Mouse (Mus musculus): ENCODE data around the gene Acbd4. TPM values are rescaled to one million over a fixed set of nuclear protein-coding genes. Genes with fewer than 3 reads are reported as not detected.

Acbd4 gene
- polyA plus RNA-seq, 1 experiment, result 78.7 TPM

GRCm38 (mm10) chr11:103076581-103076980 lies 24.9 kb upstream of the Acbd4 start:
- Histone ChIP-seq H3K9me3 (ENCODE audit: control insufficient read depth, low read length) (no peaks in the 10 kb centered on the region), H3K27me3 (ENCODE audit: control insufficient read depth) (peaks cover 21% of the 10 kb centered on the region), H3K4me3 (replicated peaks) (no peak overlapping the region), H3K4me1 (ENCODE audit: control insufficient read depth) (peaks cover 6% of the 10 kb centered on the region), H3K36me3 (ENCODE audit: control insufficient read depth) (no peaks in the 10 kb centered on the region)
- TF ChIP-seq TAL1 (IDR thresholded peaks at IDR 0.05; ENCODE audit: low read length), result no peak
- TF ChIP-seq GATA1 (IDR thresholded peaks at IDR 0.05; ENCODE audit: low read length), result no peak

- peaks cover 25% of the 10 kb centered on the region for H3K27me3 ChIP-seq (ENCODE audit: control insufficient read depth)
- peaks cover 6% of the 10 kb centered on the region for H3K4me1 ChIP-seq (ENCODE audit: control insufficient read depth)
- TF ChIP-seq TAL1 (IDR thresholded peaks at IDR 0.05; ENCODE audit: low read length) (no peak), GATA1 (IDR thresholded peaks at IDR 0.05; ENCODE audit: low read length) (no peak)
- H3K4me3 ChIP-seq (replicated peaks), result no peak overlapping the region
- H3K36me3 ChIP-seq (ENCODE audit: control insufficient read depth), result no peaks in the 10 kb centered on the region
- H3K9me3 ChIP-seq (ENCODE audit: control insufficient read depth, low read length), result no peaks in the 10 kb centered on the region
These were observed 23.4 kb upstream of the Acbd4 start for GRCm38 (mm10) chr11:103078131-103078530.

GRCm38 (mm10) chr11:103080323-103081091 lies 21.0 kb upstream of the Acbd4 start:
- H3K36me3 ChIP-seq (ENCODE audit: control insufficient read depth), result no peaks in the 10 kb centered on the region
- peaks cover 6% of the 10 kb centered on the region for H3K4me1 ChIP-seq (ENCODE audit: control insufficient read depth)
- TF ChIP-seq TAL1 (IDR thresholded peaks at IDR 0.05; ENCODE audit: low read length) (no peak), GATA1 (IDR thresholded peaks at IDR 0.05; ENCODE audit: low read length) (no peak)
- H3K9me3 ChIP-seq (ENCODE audit: control insufficient read depth, low read length), result no peaks in the 10 kb centered on the region
- H3K4me3 ChIP-seq (replicated peaks), result no peak overlapping the region
- peaks cover 25% of the 10 kb centered on the region for H3K27me3 ChIP-seq (ENCODE audit: control insufficient read depth)

- Histone ChIP-seq H3K9me3 (ENCODE audit: control insufficient read depth, low read length) (no peaks in the 10 kb centered on the region), H3K36me3 (ENCODE audit: control insufficient read depth) (no peaks in the 10 kb centered on the region), H3K27me3 (ENCODE audit: control insufficient read depth) (peaks cover 25% of the 10 kb centered on the region), H3K4me1 (ENCODE audit: control insufficient read depth) (peaks cover 6% of the 10 kb centered on the region), H3K4me3 (replicated peaks) (no peak overlapping the region)
- TF ChIP-seq GATA1 (IDR thresholded peaks at IDR 0.05; ENCODE audit: low read length) (no peak), TAL1 (IDR thresholded peaks at IDR 0.05; ENCODE audit: low read length) (no peak)
These were observed 19.9 kb upstream of the Acbd4 start for GRCm38 (mm10) chr11:103081631-103082030.

- Histone ChIP-seq H3K27me3 (ENCODE audit: control insufficient read depth) (peaks cover 22% of the 10 kb centered on the region), H3K9me3 (ENCODE audit: control insufficient read depth, low read length) (no peaks in the 10 kb centered on the region), H3K4me3 (replicated peaks) (no peak overlapping the region), H3K36me3 (ENCODE audit: control insufficient read depth) (no peaks in the 10 kb centered on the region), H3K4me1 (ENCODE audit: control insufficient read depth) (no peaks in the 10 kb centered on the region)
- TF ChIP-seq GATA1 (IDR thresholded peaks at IDR 0.05; ENCODE audit: low read length) (no peak), TAL1 (IDR thresholded peaks at IDR 0.05; ENCODE audit: low read length) (no peak)
These were observed 8.2 kb upstream of the Acbd4 start for GRCm38 (mm10) chr11:103093306-103093705.

- TF ChIP-seq TAL1 (IDR thresholded peaks at IDR 0.05; ENCODE audit: low read length), result no peak
- no peak for TF ChIP-seq GATA1 (IDR thresholded peaks at IDR 0.05; ENCODE audit: low read length)
These were observed 7.3 kb upstream of the Acbd4 start for GRCm38 (mm10) chr11:103093862-103094833.

GRCm38 (mm10) chr11:103095107-103095670 lies 6.3 kb upstream of the Acbd4 start:
- H3K27me3 ChIP-seq (ENCODE audit: control insufficient read depth), result peaks cover 41% of the 10 kb centered on the region
- no peaks in the 10 kb centered on the region for H3K36me3 ChIP-seq (ENCODE audit: control insufficient read depth)
- H3K4me3 ChIP-seq (replicated peaks), result no peak overlapping the region
- H3K9me3 ChIP-seq (ENCODE audit: control insufficient read depth, low read length), result no peaks in the 10 kb centered on the region
- TF ChIP-seq GATA1 (IDR thresholded peaks at IDR 0.05; ENCODE audit: low read length) (no peak), TAL1 (IDR thresholded peaks at IDR 0.05; ENCODE audit: low read length) (no peak)
- H3K4me1 ChIP-seq (ENCODE audit: control insufficient read depth), result no peaks in the 10 kb centered on the region

More at GRCm38 (mm10) chr11:103093862-103094833, 7.3 kb upstream of the Acbd4 start:
- H3K9me3 ChIP-seq (ENCODE audit: control insufficient read depth, low read length), result no peaks in the 10 kb centered on the region
- no peaks in the 10 kb centered on the region for H3K4me1 ChIP-seq (ENCODE audit: control insufficient read depth)
- H3K36me3 ChIP-seq (ENCODE audit: control insufficient read depth), result no peaks in the 10 kb centered on the region
- peaks cover 30% of the 10 kb centered on the region for H3K27me3 ChIP-seq (ENCODE audit: control insufficient read depth)
- H3K4me3 ChIP-seq (replicated peaks), result no peak overlapping the region

- Histone ChIP-seq H3K36me3 (ENCODE audit: control insufficient read depth) (no peaks in the 10 kb centered on the region), H3K27me3 (ENCODE audit: control insufficient read depth) (peaks cover 47% of the 10 kb centered on the region), H3K4me3 (replicated peaks) (no peak overlapping the region), H3K4me1 (ENCODE audit: control insufficient read depth) (peaks cover under 1% of the 10 kb centered on the region; the same call in 1 of the 2 replicates), H3K9me3 (ENCODE audit: control insufficient read depth, low read length) (no peaks in the 10 kb centered on the region)
- no peak for TF ChIP-seq GATA1 (IDR thresholded peaks at IDR 0.05; ENCODE audit: low read length)
- TF ChIP-seq TAL1 (IDR thresholded peaks at IDR 0.05; ENCODE audit: low read length), result no peak
These were observed 5.7 kb upstream of the Acbd4 start for GRCm38 (mm10) chr11:103095801-103096200.
